Mouse (Mus musculus) 3T3-L1 (cell line): ENCODE results near the gene Olfr510.
"Not testable (repeated sequence)": the region's sequence is repeated elsewhere in the genome, so short reads cannot be mapped to it uniquely, and the experiment has no call there.

Source experiments
- DNase-seq: peaks from one replicate; pipeline ENCODE4 v3.0.0-alpha.2; 2015; ENCODE audit warnings: low read depth, low spot score

Gene Olfr510

DNA sequence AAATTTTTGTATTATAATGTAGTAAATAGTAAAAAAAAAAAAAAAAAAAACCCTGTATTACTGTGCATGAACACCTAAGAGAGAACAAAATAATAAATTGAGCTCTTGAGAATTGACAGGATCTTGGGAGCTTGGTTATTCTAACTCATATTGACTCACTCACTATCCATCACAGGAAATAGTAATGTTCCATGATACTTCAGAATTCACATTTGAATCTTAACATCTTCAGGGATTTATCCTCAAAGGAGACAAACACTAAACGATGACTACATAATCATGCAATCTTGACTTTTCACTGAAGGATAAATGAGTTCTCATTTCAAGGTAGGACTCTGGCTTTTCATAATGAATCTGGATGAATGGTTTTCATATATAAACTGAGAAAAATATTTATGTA, at the start of gene Olfr510:
Gene Olfr510, plus strand, starts transcription at position 301 of the 400 bp plus-strand sequence.
- no peak for DNase-seq

DNA sequence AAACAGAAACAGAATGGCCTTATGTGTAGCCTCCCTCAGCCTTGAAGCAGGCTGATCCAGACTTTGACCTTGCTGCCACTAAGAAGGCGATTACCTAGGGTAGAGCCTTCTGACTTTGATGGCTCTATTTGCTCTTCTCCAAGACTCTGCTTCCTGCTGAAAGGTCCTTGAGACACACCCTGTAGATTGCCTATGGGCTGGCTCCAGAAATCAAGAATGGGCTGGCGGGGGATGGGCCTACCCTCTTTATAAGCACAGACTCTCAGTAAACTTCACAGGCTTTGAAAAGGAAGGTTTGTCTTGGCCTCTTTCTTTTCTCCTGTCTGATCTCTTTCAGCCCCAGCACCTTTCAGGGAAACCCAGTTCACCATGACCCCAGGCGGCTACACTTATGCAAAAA, 49.4 kb upstream of the Olfr510 start:
- not testable (repeated sequence) for DNase-seq

DNA sequence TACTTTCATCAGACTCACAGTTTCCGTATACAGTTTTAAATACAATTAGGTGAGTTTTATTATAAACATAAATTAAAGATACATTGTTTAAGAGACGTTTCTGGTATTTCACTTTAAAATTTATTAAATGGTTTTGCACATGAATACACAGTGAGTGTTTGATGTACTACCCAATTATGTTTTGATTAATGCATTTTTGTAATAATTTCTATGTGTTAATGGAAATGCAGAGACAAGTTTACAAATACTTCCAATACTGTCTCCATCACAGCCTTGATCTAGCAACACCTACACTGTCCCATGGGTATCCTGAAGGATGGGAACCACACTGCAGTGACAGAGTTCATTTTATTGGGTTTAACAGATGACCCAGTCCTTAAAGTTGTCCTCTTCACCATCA, 44.7 kb upstream of the Olfr510 start, which contains the start of gene Olfr507:
Gene Olfr507, plus strand, starts transcription at position 301 of the 400 bp plus-strand sequence.
- no peak for DNase-seq

DNA sequence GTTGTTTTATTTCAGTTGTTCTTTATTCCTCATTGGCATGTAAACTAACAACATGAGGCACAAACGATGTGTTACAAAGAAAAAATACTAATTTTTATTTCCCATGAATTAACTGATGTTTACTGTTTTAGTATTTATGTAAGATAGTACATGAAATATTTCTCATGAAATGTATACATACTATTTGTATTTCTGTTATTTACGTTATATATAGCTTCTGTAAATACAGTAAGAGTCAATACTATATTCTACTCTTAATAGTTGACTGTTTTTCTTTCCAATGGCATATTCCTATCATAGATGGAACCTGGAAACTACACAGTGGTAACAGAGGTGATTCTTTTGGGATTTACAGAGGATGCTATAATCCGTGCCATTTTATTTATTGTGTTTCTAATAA, 36.5 kb upstream of the Olfr510 start, which contains the start of gene Olfr508:
Gene Olfr508, plus strand, starts transcription at position 301 of the 400 bp plus-strand sequence.
- DNase-seq = no peak

DNA sequence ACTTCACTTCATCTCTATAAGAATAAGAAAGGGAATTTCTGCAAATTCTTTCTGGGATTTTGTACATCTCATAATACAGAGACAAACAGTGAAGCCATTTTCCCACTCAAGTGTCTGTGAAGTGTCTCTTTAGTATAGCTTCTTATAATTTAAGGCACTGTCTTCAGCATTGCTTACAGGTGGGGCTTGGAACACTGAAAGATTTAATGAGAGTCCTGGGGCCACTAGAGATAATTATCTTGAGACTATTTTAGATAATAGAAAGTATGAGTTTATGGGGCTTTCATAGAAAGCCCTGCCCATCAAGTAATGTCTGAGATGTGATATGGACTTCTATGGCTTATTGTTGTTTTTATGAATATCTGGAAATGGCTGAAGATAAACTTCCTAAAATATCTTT, 14.4 kb upstream of the Olfr510 start, which contains the start of gene Olfr509:
Gene Olfr509, minus strand, starts transcription at position 101 of the 400 bp plus-strand sequence.
- no peak for DNase-seq

DNA sequence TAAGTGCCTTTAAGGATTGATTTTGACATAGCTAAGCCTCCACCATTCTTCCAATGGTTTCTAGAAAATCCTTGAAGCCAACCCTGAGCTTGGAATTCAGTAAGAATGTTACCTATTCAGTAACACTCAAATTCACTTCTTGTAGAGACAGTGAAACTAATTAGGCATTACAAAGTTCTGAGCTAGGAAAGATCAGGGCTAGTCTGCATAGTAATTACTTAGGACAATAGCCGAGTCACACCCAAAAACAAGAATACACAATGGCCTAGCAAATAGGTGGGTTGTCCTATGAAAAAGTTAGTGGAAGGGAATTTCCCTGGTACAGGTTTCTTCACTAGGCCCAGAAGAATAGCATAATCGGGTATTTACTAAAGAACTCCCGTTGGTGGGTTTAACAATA, 3.8 kb upstream of the Olfr510 start:
- DNase-seq = no peak

DNA sequence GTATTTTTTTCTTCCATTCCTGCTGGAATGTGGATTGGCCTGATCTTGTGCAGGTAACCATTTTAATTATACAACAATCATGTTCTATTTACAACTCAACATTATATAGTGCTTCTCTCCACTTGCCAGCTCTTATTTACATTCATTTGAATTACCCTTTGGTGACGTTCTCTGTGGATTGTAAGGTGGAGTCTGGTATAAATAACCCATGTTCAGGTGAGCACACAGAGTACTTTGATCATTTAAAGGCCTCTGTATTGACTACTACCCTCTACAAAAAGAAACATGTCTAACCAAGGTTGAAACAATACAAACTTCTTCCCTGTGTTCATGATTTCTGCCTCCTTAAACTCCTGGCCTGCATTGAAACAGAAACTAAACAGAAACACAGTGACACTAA, 4.8 kb downstream of the Olfr510 start:
- no peak for DNase-seq

DNA sequence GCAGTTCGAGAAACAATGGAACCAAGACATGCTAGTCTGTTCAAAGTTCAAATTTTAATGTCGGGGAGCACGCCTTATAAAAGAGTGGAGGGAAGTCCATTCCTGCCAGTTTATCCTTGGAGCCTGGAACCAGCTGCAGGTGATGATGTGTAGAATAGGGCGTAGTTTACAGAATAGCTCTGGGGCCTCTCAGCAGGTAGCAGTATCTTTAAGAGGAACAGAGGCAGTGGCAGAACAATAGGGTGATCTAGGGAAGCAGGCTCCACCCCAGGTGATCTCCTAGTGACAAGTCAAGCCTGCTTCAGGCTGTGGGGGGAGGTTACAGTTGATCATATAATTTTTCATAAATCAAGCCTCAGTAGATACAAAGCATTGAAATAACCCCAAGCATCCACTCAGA, 12.7 kb downstream of the Olfr510 start:
- DNase-seq = no peak

DNA sequence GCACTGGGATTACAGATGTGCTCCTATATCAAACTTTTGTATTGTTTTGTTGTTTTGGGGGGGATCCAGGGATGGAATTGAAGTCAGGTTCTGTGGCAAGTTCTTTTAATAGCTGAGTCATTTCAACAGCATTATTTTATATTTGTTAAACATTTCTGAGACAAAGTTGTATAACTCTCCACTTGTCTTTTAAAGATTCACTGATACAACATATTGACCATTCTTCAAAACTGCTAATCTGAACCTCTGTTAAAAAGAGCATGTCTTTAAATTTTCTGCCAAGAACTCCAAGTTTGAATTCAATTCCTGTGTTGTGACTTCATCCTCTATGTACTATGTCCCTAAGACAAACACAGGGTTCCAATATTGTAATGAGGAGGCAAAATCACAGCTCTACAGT, 46.8 kb downstream of the Olfr510 start, which contains the start of gene Olfr512:
Gene Olfr512, plus strand, starts transcription at position 301 of the 400 bp plus-strand sequence.
- DNase-seq = no peak
